Mouse (Mus musculus): ENCODE measurements around the gene Lin28a. TPM values are rescaled to one million over a fixed set of nuclear protein-coding genes. Genes with fewer than 3 reads are reported as not detected.
A peak's percentile ranks its signal among the peaks of the same experiment; 100 is the strongest.

Gene Lin28a
- polyA plus RNA-seq, 1 experiment from 2014 or later: not detected

DNA sequence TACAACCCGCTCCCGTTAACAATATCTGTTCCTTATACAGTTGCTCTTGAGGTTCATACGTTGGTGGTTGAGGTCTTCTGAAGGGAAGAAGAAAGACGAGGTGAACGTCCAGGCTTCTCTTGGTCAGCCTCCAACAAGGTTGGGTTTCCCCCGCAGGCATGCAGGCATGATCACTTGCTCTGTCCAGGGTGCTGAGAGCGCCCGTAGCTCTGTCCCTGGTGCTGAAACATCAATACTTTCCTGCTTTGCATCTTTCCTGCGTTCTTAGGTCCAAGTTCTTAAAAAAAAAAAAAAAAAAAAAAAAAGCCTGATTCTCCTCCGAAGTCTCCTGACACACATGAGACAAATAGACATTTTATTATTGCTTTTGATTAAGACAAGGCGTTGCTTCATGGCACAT is 2.0 kb upstream of the Lin28a start:
- ATAC-seq (replicated peaks; ENCODE audit: low FRiP score, low read depth) (no peak), DNase-seq (ENCODE audit: low spot score) (peak; percentile 86)
- Histone ChIP-seq H3K4me2 (ENCODE audit: low read length) (no peak overlapping the region), H3K9ac (ENCODE audit: low read depth, low read length) (no peak overlapping the region), H3K9me3 (replicated peaks; ENCODE audit: low read length) (no peaks in the 10 kb centered on the region), H3K27me3 (ENCODE audit: insufficient read depth, low read length) (peaks cover 19% of the 10 kb centered on the region), H3K4me3 (replicated peaks; ENCODE audit: low read depth, low read length) (no peak overlapping the region), H3K27ac (no peak overlapping the region), H3K36me3 (ENCODE audit: insufficient read depth, low read length) (no peaks in the 10 kb centered on the region), H3K4me1 (replicated peaks; ENCODE audit: insufficient read depth, low read length) (no peaks in the 10 kb centered on the region)
- 3% methylated on average over 11 of the region's 11 CpGs for WGBS
- no peak for TF ChIP-seq CTCF (IDR thresholded peaks at IDR 0.05; ENCODE audit: low read depth)

DNA sequence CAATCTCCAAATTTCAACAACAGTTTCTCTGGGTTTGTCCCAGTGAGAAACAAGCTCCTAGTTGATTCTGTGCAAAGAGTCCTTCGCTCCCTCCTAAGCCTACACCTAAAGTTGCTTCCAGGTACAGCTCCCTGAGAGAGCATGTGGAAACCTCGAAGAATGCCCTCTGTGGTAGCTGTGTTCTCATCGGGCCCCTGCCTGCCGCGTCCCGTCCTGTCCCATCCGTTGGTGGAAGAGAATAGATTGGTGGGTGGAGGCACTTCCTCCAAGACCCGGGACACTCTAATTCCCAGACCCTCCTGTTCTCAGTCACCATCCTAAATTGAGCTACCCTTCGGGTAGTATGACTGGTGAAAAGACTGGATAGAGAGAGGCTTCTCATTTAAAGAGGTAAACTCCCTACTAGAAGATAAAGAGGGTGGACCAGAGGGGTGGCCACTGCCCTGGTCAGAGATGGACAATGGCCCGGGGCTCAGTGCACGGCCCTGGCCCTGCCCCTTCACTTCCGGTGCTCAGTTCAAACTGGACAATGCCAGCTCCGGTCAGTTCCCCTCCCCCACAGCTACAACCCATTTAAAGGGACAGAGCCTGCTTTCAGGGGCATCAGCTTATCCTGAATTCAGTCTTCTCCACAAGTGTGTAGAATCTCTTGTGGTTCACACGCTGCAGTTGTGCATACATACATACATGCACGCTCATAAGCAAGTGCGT is 1.2 kb upstream of the Lin28a start:
- no peak overlapping the region for H3K9ac ChIP-seq (ENCODE audit: low read depth, low read length)
- H3K27me3 ChIP-seq (ENCODE audit: insufficient read depth, low read length): peaks cover 19% of the 10 kb centered on the region
- no peaks in the 10 kb centered on the region for H3K36me3 ChIP-seq (ENCODE audit: insufficient read depth, low read length)
- H3K9me3 ChIP-seq (replicated peaks; ENCODE audit: low read length): no peaks in the 10 kb centered on the region
- DNase-seq (ENCODE audit: low spot score): no peak
- no peak overlapping the region for H3K4me2 ChIP-seq (ENCODE audit: low read length)
- H3K27ac ChIP-seq: no peak overlapping the region
- no peak for TF ChIP-seq CTCF (IDR thresholded peaks at IDR 0.05; ENCODE audit: low read depth)
- no peak overlapping the region for H3K4me3 ChIP-seq (replicated peaks; ENCODE audit: low read depth, low read length)
- WGBS: 3% methylated on average over 16 of the region's 16 CpGs
- H3K4me1 ChIP-seq (replicated peaks; ENCODE audit: insufficient read depth, low read length): no peaks in the 10 kb centered on the region
- no peak for ATAC-seq (replicated peaks; ENCODE audit: low FRiP score, low read depth)

- ATAC-seq (replicated peaks; ENCODE audit: low FRiP score, low read depth) (peak; percentile 13; the same call in 1 of the 2 replicates), DNase-seq (ENCODE audit: low spot score) (no peak)
- 4% methylated on average over 9 of the region's 10 CpGs for WGBS
- Histone ChIP-seq H3K4me2 (ENCODE audit: low read length) (no peak overlapping the region), H3K9ac (ENCODE audit: low read depth, low read length) (no peak overlapping the region), H3K4me1 (replicated peaks; ENCODE audit: insufficient read depth, low read length) (no peaks in the 10 kb centered on the region), H3K27ac (no peak overlapping the region), H3K27me3 (ENCODE audit: insufficient read depth, low read length) (peaks cover 19% of the 10 kb centered on the region), H3K36me3 (ENCODE audit: insufficient read depth, low read length) (no peaks in the 10 kb centered on the region), H3K4me3 (replicated peaks; ENCODE audit: low read depth, low read length) (no peak overlapping the region), H3K9me3 (replicated peaks; ENCODE audit: low read length) (no peaks in the 10 kb centered on the region)
- TF ChIP-seq CTCF (IDR thresholded peaks at IDR 0.05; ENCODE audit: low read depth): no peak
These were observed 569 bp upstream of the Lin28a start for GRCm38 (mm10) chr4:134019210-134019609.

DNA sequence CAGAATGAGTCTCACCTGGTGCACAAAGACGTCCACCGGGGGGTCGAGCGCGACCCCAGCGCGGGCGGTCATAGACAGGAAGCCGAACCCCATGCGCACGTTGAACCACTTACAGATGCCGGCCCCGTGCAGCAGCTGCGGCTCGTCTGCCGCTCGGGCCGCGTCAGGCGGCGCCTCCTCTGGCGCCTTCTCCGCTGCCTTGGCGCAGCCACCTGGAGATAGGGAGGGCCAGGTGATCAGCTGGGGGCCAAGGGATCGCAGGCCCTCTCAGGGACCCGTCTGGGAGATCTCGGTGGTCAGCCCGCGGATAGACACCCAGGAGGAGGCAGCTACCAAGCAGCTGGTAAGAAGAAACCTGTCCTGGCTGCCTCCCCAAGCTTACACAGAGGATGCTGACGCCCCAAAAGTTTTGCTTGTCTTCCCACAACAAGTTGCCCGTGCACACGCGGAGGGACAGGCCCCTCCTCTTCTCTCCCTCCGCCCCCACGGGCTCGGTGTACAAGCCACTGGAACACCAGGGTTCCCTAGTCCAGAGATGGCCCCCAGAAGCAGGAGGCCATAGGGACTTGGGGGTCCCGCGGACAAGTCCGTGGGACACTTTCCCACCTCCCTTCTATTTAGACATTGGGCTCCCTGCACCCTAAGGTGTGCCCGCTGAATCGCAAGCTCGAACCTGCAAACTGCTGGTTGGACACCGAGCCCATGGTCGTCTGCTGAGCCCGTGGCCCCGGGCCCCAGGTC is 433 bp downstream of the Lin28a start:
- Histone ChIP-seq H3K36me3 (ENCODE audit: insufficient read depth, low read length) (no peaks in the 10 kb centered on the region), H3K4me1 (replicated peaks; ENCODE audit: insufficient read depth, low read length) (no peaks in the 10 kb centered on the region), H3K9ac (ENCODE audit: low read depth, low read length) (no peak overlapping the region), H3K4me3 (replicated peaks; ENCODE audit: low read depth, low read length) (0 out of 2 replicates have a peak overlapping the region, but pooled peaks have one; percentile 9), H3K4me2 (ENCODE audit: low read length) (peak overlapping the region; percentile 28), H3K27ac (no peak overlapping the region), H3K9me3 (replicated peaks; ENCODE audit: low read length) (no peaks in the 10 kb centered on the region), H3K27me3 (ENCODE audit: insufficient read depth, low read length) (peaks cover 19% of the 10 kb centered on the region)
- ATAC-seq (replicated peaks; ENCODE audit: low FRiP score, low read depth) (no peak), DNase-seq (ENCODE audit: low spot score) (no peak)
- under 1% methylated on average over 46 of the region's 46 CpGs for WGBS
- no peak for TF ChIP-seq CTCF (IDR thresholded peaks at IDR 0.05; ENCODE audit: low read depth)

DNA sequence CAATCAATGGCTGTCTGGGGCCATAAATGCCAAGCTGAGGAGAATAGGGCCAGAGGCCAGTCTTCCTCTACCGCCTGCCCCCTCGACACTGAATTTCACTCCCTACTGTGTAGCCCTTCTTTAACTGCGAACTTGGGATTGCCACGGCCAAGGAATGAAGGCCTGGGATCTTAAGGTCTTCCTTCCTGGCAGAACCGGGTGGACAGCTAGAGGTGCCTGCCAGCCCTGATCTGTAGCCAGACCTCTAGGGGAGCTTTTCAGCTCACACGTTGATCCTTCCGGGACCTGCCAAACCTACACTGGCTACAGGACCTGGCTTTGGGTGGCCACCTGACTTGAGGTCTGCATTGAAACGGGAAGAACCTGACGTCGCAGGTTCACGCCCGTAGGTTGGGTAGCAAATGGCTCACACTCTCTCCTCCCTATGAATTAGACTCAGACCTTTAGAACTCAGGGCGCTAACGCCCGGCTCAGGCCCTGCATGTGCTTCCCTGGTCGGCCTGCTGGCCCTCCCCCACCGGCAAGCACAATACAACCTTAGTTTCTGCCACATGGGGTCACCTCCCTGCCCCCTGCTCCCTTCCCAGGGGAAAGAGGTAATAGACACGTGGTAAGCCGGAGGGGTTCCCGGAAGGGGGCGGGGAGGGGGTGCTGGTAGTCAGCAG is 1.3 kb downstream of the Lin28a start:
- H3K4me2 ChIP-seq (ENCODE audit: low read length): peak overlapping the region; percentile 28; the same call in 1 of the 2 replicates
- ATAC-seq (replicated peaks; ENCODE audit: low FRiP score, low read depth) (no peak), DNase-seq (ENCODE audit: low spot score) (no peak)
- H3K4me3 ChIP-seq (replicated peaks; ENCODE audit: low read depth, low read length): no peak overlapping the region
- H3K9me3 ChIP-seq (replicated peaks; ENCODE audit: low read length): no peaks in the 10 kb centered on the region
- H3K27me3 ChIP-seq (ENCODE audit: insufficient read depth, low read length): peaks cover 19% of the 10 kb centered on the region
- no peaks in the 10 kb centered on the region for H3K36me3 ChIP-seq (ENCODE audit: insufficient read depth, low read length)
- 5% methylated on average over 21 of the region's 21 CpGs for WGBS
- no peak for TF ChIP-seq CTCF (IDR thresholded peaks at IDR 0.05; ENCODE audit: low read depth)
- H3K9ac ChIP-seq (ENCODE audit: low read depth, low read length): no peak overlapping the region
- H3K27ac ChIP-seq: no peak overlapping the region
- no peaks in the 10 kb centered on the region for H3K4me1 ChIP-seq (replicated peaks; ENCODE audit: insufficient read depth, low read length)

DNA sequence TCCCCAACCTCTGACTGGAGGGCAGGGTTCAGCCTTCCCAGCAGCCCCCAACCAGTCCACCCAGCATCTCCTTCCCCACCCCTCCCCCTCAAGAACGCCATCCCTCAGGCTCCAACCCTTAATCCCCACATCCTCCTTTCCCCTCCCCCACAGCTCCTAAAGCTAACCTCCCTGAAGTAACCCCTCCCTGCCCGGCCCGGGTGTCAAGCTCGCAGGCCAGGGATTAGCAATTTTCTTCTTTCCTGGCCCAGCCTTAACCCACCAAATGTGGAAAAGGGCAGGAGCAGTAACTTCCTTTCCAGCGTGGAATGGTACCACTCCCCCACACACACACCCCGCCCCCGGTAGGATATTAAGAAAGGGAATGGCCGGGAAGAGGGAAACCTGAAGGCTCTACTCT is 1.9 kb downstream of the Lin28a start:
- H3K9me3 ChIP-seq (replicated peaks; ENCODE audit: low read length): no peaks in the 10 kb centered on the region
- H3K4me1 ChIP-seq (replicated peaks; ENCODE audit: insufficient read depth, low read length): 0 out of 2 replicates have a peak, but pooled peaks cover 2% of the 10 kb centered on the region
- H3K27me3 ChIP-seq (ENCODE audit: insufficient read depth, low read length): peaks cover 19% of the 10 kb centered on the region
- no peaks in the 10 kb centered on the region for H3K36me3 ChIP-seq (ENCODE audit: insufficient read depth, low read length)
- DNase-seq (ENCODE audit: low spot score) (no peak), ATAC-seq (replicated peaks; ENCODE audit: low FRiP score, low read depth) (no peak)
- no peak overlapping the region for H3K9ac ChIP-seq (ENCODE audit: low read depth, low read length)
- H3K4me2 ChIP-seq (ENCODE audit: low read length): no peak overlapping the region
- WGBS: 2% methylated on average over 8 of the region's 8 CpGs
- H3K4me3 ChIP-seq (replicated peaks; ENCODE audit: low read depth, low read length): no peak overlapping the region
- H3K27ac ChIP-seq: no peak overlapping the region
- no peak for TF ChIP-seq CTCF (IDR thresholded peaks at IDR 0.05; ENCODE audit: low read depth)

Measured in kidney, postnatal 0 days (tissue).